Mouse (Mus musculus) forebrain, embryonic 12.5 days (tissue): ENCODE measurements around the gene Pon1. TPM values are rescaled to one million over a fixed set of nuclear protein-coding genes. Genes with fewer than 3 reads are reported as not detected.

Experiments
- polyA plus RNA-seq: library from polyadenylated mRNA; unstranded; fragments of >200 nt; fragmentation: Nextera tagmentation; extraction: Ambion mirVana; gene quantifications from 2 replicates; pipeline ENCODE4 v1.2.1, GENCODE M21; 2016

The Pon1 gene
- polyA plus RNA-seq, 1 experiment from 2014 or later = 0.13 TPM

Other genes starting within 250 kb of the Pon1 start
- gene Pon3, start 62.3 kb upstream of the Pon1 start, polyA plus RNA-seq = 3.3 and 3.7 TPM in 2 replicates
- 33.8 and 36.9 TPM in 2 replicates for gene Pon2, start 104.5 kb upstream of the Pon1 start, polyA plus RNA-seq
- 28.5 and 38.6 TPM in 2 replicates for gene Asb4, start 189.4 kb upstream of the Pon1 start, polyA plus RNA-seq